Mouse (Mus musculus) 416B (cell line): Measurements from ENCODE around the gene Agrp.
"Not testable (repeated sequence)": the region's sequence is repeated elsewhere in the genome, so short reads cannot be mapped to it uniquely, and the experiment has no call there.

ENCODE experiments used
- DNase-seq: peaks from one replicate; pipeline ENCODE4 v3.0.0; 2011; ENCODE audit warnings: low read depth

Gene Agrp

DNA sequence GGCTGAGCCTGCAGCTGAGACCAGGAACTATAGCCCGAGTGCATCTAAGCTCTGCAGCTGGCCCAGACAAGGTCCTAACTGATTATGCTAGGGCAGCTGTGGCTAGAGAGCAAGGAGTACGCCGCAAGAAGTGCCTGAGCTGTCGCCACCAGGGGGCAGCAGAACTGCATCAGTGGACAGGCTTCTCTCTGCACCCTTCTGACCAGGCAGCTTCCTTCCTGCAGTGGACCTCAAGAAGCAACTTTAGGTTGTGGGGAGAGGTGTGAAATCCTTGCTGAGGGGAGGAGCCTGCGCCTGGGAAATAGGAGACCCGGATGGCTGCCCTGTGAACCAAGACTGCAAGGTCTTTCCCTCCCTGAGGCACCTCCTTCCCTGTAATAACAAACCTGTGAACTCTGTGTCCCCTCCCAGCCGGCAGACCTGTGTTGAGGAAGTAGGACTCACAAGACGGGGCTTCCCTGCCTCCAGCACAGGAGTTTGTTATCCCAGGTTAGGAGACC is 14.7 kb downstream of the Agrp start:
- peak; percentile 98 for DNase-seq

DNA sequence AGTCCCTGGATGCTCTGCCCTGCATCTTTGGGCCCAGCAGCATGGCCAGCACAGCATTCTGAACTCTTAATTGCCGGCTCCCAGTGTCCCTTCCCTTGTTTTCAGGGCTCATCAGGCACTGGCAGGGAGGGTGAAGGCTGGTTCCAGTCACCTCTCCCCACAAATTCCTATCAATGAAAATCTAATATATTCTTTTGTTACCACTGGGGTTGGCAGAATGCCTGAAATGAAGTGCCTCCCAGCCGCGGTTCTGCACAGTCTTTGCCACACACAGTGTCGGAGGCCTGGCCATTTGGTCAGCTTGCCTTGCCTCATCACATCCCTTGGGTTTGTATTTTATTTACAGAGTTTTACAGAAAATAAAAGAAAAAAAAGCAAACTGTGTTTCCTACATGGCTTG is 15.4 kb downstream of the Agrp start:
- no peak for DNase-seq

DNA sequence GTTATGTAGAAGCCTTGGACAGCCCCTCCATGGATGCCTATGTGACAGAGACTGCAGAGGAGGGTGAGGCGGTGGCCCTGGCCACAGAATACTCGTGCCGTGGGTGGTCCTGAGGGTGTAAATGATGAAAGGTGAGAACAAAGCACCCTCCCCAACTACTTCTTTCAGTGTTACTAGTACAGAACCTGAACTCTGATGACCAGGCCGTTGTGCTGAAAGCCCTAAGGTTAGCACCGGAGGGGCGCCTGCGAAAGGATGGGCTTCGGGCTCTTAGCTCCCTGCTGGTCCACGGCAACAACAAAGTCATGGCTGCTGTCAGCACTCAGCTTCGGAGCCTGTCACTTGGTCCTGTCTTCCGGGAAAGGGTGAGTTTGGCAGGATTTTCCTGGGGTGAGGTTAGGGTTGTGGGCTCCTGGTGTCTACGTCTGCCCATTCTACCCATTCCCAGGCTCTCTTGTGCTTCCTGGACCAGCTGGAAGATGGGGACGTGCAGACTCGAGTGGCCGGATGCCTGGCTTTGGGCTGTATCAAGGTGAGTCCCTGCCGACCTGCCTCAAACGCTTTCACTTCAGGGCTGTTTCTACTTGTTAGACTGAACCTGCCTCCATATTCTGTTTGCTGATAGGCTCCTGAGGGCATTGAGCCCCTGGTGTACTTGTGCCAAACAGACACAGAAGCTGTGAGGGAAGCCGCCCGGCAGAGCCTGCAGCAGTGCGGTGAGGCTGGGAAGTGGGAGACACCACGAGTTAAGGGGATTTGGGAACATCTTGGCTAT is 16.1 kb downstream of the Agrp start:
- DNase-seq = no peak

DNA sequence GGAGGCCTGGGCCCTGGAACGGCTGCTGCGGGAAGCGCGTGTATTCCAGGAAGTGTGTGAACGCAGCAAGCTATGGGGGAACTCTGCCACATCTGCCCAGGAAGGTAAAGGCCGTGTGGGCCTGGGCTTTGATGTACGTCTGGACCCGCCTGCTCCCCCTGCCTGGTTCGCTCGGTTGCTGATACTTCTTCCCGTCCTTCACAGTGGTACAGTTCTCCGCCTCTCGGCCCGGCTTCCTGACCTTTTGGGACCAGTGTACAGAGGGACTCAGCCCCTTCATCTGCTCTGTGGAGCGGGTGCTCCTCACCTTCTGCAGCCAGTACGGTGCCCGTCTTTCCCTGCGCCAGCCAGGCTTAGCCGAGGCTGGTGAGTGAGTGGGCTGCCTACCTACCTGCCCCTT is 17.0 kb downstream of the Agrp start:
- DNase-seq = no peak

DNA sequence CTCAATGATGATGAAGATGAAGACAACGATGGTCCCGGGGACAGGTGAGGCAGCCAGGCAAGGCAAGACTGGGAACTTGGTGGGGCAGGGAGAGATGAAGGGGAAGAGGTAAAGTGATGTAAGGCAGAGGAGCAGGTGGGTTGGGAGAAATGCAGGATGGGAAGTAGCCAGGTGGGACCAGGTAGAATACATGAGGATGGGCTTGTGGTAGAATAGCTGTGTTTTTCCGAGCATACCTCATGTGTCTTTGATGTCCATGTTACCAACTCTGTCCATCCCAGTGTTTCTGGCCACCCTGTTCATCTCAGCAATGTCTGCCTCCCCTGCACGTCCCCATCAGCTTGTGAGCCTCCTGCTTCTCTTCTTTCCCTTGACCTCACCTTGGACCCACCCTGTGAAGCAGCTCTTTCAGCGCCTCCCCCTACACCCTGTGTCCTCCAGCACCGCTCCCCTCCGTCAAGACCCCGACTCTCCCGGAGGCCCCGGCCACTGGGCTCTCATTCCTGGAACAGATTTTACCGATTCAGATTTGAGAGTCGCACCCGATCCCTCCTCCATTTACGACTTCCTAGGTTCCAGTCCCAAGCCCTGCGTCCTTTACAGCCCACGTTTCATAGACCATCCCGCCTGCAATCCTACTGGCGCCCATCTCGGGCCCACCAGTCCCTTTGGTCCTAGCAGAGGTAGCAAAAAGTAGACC is 18.2 kb downstream of the Agrp start:
- no peak for DNase-seq

DNA sequence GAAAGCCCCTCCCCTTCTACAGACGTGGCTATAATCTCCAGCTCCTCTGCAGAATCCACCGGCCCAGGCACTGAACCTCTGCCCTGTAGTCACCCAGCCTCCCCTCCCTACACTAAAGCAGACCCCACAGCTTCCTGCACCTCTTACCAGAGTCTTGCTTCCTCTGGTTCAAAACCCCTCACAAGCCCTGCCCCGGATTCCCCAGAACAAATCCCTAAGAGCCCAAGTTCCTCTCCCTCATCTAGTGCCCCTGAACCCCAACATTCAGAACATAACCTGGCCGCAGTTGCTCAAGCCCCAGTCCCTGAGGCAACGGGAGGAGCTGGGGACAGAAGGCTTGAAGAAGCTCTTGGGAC is 18.9 kb downstream of the Agrp start:
- no peak for DNase-seq

DNA sequence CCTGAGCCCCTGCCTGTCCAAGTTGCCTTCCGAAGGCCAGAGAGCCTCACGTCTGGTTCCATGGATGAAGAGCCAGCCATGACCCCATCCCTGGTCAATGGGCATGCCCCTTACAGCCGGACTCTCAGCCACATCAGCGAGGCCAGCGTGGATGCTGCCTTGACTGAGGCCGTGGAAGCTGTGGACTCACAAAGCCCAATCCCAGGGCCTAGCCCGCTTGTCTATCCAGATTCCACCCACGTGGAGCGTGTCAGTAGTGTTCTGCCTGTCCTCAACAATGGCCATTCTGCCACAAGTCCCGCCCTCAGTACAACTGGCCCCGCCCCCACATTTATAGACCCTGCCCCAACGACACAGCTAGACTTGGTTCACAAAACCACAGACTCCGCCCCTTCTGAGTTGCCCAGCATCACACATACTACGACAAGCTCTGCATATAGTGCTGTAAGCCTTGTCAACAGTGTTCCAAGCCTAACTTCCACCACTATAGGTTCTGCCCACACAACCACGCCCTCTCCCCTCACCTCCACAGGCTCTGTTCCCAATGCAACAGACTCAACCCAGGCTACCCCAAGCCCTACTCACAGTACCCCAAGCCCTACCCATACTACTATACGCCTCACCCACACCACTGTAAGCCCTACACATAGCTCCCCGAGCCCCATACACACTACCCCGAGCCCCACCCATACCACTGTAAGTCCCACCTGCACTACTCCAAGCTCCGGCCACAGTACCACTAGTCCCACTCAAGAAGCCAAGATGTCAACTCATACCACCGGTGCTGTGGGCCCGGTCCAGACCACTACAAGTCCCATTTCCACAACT is 19.5 kb downstream of the Agrp start:
- DNase-seq = peak; percentile 65

DNA sequence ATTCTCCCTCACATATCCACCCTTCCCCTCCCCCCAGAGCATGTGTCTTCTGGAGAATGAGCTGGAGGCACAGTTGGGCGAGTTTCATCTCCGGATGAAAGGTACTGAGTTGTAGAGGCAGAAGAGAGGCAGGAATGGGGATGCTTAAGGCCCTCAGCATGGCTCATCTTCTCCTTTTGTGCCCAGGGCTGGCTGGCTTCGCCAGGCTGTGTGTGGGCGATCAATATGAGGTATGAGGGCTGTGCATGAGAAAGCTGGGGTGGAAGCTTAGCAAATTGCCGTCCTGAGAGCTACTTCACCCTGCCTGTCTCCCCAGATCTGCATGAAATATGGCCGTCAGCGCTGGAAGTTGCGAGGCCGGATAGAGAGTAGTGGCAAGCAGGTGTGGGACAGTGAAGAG is 21.3 kb downstream of the Agrp start:
- no peak for DNase-seq

DNA sequence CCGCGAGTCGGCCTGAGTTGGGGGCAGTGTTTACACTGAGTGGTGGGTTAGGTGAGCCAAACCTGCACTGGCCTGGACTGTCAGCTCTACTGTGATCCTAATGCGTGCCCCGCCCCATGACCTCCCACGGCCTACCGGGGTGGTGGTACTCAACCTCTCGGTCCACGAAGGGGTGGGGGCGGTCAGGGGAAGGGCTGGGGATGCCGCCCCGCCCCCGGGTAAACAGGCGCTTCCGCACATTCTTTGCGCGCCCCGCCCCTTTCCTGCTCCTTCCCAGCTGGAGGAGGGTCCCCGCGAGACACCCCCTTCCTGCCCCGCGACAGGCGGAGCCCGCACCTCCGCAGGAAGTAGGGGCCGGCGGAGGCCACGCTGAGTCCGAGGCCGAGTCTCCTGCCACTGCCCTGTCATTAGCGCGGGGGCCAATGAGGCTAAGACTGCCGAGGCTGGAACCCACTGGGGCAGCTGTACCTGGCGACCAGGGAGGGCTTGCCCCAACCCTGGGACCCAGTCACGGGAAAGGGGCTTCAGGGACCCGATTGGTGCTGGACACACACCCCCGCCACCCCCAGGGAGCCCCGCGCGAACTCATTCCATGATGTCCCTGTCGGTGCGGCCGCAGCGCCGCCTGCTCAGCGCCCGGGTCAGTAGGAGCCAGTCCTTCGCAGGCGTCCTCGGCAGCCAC is 23.2 kb downstream of the Agrp start:
- DNase-seq = no peak

DNA sequence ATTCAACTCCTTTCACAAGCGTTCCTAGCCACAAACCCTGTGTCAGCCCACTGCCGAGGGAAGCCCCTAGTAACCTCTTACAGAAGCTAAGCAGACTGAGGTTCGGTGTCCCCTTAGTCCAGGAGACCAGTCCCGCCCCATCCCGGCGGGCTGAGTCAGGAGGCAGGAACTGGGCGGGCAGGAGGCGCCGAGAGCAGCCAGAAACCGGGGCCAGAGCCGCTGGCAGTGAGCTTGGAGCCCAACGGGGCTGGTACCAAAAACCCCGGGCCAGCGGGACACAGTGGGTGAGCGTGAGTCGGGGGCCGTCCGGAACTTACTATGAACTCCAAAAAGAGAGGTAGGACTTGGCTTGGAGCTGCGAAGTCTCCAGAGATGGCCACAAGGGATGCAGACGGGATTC is 24.2 kb downstream of the Agrp start:
- DNase-seq = no peak

DNA sequence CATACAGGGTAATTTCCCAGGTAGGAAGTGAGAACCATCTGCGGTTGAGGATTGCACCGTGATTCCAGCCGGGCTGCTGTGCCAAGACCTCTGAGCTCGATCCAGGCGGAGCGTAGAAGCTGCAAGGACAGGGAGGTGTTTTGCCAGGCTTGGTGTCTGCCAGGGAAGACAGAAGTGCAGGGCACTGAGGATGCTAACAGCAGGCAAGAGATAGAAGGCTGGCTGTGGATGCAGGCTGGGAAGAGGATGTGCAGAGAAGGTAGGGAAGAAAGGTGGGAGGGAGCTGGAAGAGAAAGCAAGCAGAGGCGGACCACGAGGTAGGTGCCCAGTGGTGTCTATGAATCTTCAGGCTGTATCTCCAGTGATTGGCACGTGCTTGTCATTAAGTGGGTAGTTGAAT is 25.4 kb downstream of the Agrp start:
- DNase-seq = no peak

DNA sequence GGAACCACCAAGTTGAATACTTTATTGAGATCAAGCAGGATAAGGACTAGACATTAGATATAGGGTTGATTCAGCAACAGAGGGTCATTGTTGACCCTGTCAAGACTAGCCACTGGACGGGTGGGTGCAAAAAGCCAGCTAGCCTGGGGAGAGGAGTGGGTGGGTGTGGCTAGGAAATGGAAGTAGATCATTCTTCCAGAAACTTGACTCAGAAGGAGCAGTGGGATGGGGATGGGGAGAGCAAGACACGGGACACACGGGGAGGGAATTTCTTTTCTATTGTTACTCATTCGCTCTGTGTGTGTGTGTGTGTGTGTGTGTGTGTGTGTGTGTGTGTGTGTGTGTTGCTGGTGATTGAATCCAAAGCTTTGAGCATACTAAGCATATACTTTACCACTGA is 27.4 kb downstream of the Agrp start:
- DNase-seq = no peak

DNA sequence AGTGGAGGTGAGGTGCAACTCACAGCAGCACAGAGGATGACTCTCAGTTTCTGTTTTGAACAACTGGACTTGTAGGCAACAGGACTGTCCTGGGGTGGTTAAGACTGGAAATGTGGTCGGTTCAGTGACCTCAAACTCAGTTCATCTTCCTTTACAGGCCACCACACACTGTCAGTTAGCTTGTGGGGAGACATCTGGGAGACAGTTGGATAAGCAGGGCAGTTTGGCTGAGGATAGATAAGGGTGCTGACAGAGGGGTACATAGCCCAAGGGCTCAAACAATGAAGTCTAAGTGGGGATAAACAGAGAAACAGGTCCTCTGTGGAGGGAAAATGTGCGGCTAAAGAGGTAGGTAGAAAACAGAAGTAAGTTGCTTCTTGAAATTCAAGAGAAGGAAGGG is 27.8 kb downstream of the Agrp start:
- DNase-seq = peak; percentile 99

DNA sequence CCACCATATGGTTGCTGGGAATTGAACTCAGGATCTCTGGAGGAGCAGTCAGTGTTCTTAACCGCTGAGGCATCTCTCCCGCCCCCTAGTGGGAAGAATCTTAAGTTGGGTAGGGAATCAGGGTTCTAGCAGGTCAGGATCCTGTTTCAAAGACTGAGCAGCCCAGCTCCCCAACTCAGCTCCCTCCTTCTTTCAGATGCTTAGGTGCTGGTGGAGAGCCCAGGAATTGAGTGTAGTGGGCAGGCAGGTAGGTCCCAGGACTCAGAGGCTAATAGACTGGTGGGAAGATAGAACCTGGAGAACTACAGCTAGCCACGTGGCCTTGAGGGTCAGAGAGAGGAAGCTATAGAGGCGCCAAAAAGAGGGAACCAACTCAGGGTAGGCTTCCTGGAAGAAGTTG is 29.5 kb downstream of the Agrp start:
- DNase-seq = peak; percentile 89

DNA sequence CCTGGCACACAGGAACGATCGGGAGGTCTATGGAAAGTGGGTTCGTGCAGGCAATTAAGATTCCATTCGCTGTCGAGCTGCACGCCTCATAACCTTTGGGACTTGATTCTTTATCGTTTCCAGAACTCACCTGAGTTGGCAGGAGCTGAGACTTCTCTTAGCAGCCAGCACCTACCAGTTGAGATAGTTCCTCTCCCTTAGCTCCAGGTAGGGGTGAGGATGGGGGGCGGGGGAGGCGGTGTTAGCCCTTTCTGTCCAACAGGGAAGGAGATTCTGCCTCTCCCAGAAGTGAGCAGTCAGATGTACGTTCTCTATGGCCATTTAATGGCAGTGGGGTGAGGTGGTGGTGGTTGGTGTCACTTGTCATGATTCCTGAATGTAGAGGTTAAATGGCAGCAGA is 30.1 kb downstream of the Agrp start:
- DNase-seq = peak; percentile 22

DNA sequence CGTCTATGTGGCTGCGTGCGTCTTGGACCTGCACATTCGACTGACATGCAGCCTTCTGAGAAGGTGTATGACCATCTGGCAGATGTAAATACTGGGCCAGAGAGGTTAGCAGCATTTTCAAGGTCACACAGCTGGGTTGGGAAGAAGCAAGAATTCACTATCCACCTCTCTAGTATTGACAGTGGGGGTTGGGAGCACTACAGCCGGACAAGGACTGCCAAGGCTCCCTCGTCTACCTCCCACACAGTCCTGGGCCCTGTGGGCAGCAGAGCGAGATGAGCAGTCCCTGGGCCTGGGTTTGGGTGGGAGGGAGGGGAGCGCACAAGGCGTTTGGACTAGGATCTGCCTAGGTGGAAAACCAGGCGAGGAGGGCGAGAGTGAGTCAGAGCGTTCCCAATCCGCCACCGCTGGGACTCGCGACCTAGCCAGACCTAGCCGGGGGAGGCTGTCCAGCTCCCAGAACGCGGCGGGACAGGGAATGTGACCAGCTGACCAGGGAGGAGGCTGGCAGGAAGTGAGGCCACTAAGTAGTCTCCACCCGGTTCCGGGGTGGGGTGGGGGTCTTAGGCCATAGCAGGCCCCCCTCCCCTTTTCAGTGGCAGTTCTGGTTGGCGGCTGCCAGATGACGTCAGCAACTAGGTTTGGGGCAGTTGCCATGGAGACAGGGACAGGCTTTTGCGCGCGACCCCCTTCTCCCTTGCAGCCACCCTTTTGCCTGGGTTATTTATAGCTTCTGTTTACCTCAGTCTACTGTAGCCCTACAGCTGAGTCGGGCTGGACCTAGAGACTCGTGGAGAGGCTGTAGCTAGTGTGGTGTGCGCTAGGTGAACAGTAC is 30.8 kb downstream of the Agrp start:
- peak; percentile 90 for DNase-seq

DNA sequence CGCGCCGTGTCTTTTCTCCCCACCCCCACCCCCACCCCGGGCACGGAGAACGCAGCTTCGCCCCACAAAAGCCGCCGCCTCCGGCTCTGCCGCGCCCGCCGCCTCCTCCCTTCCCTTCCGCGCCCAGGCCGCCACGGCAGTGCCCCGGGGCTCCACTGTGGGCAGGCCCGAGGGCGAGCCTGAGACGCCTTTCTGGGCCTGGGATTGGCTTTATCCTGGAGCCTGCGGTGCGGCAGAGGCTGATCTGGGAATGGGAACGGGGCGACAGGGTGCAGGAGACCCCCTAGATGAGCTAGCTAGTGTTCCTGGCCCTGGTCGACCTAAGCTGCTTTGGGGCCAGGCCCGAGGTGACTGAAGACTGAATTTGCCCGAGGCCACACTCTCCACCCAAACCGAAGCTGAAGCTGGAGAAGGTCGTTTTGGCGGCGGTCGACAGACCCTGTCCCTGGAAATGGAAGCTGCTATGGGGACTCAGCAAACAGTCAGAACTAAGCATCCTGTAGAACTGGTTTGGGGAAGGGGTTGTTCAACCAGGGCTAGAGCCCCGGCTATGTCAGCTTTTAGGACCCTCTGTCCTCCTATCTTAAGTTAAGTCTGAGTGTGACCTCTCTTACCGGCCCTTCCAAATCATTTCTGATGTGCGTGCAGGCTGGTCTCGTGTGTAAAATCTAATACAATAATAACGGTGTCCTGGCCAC is 31.6 kb downstream of the Agrp start:
- DNase-seq = peak; percentile 35

DNA sequence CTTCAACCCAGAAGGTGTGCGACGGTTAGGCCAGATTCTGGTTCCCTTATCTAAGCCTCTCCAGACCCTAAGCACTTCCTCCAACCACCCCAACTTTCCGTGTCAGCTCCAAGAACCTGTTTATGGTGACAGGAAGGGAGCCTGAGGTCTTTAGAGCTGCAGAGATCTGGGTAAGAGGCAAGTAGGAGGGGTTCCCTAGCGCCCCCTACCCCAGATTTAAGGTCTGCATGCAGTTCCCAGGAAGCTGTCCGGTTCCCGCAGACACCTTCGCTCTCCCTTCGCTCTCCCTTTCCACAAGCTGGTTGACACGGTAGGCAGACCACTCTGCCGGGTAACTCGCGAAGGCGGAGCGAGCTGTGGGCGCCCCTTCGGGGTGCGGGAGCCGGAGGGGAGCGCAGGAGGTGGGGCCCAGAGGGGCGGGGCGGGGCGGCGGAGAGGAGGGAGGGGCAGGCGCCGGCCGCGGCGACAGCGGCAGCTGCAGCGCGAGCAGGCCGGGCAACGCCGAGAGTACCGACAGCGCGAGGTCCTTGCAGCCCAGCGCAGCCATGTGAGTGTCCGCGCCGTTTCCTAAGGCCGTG is 32.3 kb downstream of the Agrp start, which contains the start of gene Ripor1:
Gene Ripor1, plus strand, starts transcription at position 452 of the 578 bp plus-strand sequence.
- DNase-seq = peak; percentile 94

DNA sequence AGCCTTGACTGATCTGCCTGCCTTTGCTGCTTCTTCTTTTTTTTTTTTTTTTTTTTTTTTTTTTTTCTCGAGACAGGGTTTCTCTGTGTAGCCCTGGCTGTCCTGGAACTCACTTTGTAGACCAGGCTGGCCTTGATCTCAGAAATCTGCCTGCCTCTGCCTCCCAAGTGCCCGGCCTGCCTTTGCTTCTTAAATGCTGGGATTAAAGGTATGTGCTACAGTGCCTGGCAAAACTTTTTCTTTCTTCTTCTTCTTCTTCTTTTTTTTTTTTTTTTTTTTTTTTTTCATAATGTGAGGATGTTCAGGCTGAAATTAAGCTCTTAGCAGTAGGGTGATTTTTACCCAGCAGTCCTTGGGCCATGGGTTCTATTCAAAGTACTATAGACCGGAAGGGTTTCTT is 34.7 kb downstream of the Agrp start:
- not testable (repeated sequence) for DNase-seq

DNA sequence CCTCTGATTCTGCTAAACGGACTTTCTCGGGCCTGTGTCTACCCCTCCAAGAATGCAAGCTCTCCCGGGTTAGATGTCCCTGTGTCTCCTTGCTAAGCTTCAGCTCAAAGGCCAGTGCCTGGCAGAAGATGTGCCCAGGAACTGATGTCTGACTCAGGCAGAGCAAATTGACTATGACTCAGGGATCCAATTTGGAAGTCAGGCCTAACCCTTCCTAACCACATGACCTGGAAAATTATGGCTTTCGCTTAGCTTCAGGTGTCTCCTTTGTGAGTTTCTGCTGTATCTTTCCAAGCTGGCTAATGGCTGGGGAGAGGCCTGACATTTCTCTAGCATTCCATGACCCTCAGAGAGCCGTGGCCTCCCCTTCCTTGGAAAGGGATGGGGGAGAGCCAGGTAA is 35.9 kb downstream of the Agrp start:
- no peak for DNase-seq
